Mouse (Mus musculus) heart, adult 11 months (tissue): ENCODE data around the gene Grcc10.

Experiments
- DNase-seq: peaks from one replicate; pipeline ENCODE4 v3.0.0; 2022

Grcc10 gene

DNA sequence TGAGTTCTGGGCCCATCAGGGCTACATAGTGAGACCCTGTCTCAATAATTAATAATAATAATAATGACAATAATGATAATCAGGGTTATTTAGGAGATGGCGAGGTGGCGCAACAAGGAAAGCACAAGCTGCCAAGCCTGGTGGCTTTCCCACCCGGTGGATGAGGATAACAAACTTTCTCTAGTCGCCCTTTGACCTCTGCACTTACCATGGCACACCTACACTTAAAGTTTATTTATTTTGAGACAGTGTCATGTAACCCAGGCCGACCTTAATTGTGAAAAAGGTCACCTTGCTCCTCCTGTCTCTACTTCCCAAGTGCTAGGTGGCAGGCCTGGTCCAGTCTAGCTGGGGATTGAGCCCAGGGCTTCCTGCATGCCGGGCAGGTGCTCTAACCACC is 42.4 kb downstream of the Grcc10 start:
- DNase-seq: no peak

DNA sequence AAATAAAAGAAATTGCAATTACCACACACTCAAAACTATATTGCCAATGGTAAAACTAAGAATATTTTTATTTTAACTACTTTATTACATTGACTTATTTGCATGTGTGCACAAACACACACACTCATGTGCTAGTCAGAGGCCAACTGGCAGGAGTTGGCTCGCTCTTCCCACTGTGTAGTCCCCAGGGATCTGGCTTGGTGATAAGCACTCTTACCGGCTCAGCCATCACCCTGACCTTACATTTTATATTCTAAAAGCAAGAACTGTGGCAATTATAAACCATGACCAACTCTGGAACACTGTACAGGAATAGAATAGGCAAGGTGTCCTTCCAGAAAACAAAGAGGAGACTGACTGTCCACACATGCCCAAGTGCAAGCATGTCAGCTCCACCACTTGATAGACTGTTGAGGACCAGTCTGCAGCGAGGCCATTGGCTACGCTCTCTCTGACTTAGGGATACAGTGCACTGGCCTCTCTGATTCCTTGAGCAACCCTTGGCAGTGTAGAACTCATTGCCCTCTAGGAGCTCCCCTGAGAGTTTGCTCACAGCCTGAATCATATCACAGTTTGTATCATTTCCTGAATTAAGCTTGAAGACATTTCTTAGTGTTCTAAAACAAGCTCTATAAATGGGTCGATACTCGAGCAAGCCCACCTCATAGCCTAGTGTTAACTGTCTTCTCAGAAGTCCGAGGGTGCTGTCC is 44.6 kb downstream of the Grcc10 start:
- no peak for DNase-seq

DNA sequence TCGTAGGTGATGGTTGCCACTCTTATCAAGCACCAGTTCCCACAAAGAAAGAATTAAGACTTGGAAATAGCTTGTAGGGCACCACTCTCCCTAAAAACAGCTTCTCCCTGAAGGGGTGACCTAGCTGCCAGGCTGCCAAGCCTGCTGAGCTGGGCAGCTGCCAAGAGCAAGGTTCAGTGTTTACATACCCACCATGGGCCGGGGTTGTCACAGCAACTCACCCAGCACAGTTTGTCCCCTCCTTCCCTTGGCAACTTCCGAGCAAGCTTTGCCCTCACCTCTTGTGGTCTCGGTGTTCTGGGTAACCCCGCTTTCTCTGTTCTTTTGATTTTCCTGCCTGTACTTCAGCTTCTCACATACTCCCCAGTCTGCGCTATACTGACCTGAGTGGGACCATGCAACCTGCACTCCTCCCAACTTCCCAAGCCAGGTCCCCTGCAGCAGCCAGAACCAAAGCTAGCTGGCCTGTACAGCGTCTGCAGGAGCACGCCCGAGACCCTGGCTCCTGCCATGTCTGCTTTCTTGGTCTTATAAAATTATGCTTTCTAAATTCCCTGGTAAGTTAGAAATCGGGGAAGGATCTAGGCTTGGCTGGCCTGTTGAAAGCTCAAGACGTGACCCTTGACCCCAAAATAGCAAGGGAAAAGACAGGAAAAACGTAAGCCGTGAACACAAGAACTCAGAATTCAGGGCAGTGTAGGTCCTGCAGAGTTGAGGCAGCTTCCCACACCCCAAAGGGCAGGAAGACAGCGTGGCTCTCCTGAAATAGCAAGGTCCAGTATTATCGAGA is 46.8 kb downstream of the Grcc10 start:
- peak; percentile 98 for DNase-seq

DNA sequence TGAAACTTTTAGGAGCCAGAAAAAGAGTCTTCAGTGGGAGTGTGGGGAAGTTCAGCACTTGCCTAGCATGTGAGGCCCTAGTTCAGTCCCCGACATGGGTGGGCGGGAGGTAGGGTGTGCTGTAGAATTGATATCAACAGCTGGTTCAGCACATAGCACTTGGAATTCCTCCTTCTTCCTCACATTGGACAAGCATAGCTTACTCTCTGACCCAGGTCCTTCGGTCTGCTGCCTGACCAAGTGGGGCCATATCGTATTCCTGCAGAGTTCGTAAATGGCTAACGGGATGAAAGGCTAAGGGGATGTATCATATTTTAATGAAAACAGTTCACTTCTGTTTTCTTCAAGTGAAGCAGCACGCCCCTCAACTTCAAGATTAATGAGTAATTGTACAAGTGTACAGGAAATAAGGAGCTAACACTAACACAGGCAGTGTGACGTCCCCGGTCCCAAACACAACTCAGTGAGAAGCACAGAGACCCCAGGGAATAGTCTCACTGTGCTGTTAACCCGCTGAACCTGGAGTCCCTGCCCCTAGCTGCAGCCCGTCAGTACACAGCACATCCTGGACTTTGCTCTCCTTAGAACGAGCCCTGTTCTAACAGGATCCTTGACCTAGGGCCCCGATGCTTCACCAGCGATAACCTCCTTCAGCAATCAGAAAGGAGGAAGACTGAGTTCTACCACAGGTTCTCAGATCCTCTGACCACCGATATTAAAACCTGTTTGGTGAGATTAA is 47.8 kb downstream of the Grcc10 start:
- no peak for DNase-seq

DNA sequence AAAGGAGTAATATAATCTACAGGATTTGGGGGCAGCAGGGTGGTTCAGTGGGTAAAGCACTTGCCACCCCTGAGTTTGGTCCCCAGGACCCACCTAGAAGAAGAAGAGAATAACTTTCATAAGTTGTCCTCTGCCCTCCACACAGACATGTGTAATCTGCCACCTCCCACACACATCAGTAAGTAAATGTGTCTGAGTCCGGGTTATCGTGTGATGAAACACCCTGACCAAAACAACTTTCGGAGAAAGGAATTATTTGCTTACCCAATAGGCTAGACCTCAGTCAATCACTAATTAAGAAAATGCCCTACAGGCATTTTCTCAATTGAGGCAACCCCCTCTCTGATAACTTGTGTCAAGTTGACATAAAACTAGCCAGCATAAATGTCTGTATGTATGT is 50.7 kb downstream of the Grcc10 start:
- DNase-seq: no peak
